Mouse (Mus musculus) small intestine, adult 10 weeks (tissue): Measurements from ENCODE around the gene Hsd3b6. TPM values are rescaled to one million over a fixed set of nuclear protein-coding genes. Genes with fewer than 3 reads are reported as not detected.

Experiments used
- polyA plus RNA-seq: library from polyadenylated mRNA; stranded (reverse); fragments of 350-450 nt; fragmentation: Illumina TruSeq; extraction: RNeasy Lipid Tissue Mini Kit (QIAGEN cat#74804); gene quantifications from one replicate; pipeline ENCODE4 v1.2.3, GENCODE M21; 2014; ENCODE audit warnings: low replicate concordance

The Hsd3b6 gene
- polyA plus RNA-seq, result not detected

DNA sequence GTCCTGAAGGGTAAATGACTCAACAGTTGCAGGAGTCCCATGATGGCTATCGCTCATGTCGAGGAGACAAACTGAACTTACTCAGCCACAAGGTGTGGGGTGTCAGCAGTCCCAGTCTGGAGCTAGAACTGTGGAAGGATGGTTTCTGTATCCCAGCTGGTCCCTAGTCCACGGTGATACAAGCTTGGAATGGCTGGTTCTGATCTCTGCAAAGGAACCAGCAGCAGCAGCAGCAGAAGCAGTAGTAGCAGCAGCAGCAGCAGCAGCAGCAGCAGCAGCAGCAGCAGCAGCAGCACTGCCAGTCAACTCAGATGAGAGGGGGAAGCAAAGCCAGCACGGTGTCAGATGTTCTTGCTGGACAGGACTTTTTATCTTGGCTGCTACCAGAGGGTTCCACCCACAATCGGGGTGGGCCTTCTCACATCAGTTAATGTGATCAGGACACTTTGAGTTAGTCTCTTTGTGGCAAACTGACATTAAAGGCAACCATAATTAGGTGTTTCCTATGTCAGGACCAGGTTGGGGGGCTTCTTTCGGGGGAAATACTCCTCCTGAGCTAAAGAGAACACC, at the start of gene Hsd3b6:
TSS of gene Hsd3b6 (minus strand) at position 343 of the 570 bp plus-strand sequence.

DNA sequence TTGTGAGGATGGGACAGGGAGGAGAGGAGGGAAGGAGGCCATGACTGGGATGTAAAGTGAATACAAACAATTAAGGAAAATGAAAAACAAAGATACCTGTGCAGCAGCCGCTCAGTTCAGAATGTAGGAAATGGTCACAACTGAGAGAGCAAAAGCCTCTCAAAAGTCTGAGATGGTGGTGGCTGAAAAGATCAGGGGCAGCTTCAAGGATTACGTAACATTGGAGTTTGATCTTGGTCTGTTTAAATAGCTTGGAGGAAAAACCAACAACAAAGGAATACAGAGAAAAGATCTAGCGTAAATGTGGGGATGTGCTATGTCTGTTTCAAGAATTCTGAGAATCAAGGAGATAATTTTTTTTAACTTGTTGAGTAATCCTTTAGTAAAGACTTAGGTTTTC, 45.3 kb upstream of the Hsd3b6 start, which contains the start of gene Hsd3b1:
TSS of gene Hsd3b1 (minus strand) at position 219 of the 400 bp plus-strand sequence.

Other genes starting within 250 kb of the Hsd3b6 start
- gene Gm10681, start 225.6 kb downstream of the Hsd3b6 start, polyA plus RNA-seq, result not detected
- gene Hsd3b5, start 184.2 kb downstream of the Hsd3b6 start, polyA plus RNA-seq, result not detected
- gene Hsd3b2, start 89.9 kb downstream of the Hsd3b6 start, polyA plus RNA-seq, result 4.0 TPM
- 8.7 TPM for gene Hsd3b3, start 51.3 kb downstream of the Hsd3b6 start, polyA plus RNA-seq
- not detected for gene Hsd3b1, start 45.4 kb upstream of the Hsd3b6 start, polyA plus RNA-seq
- 1.4 TPM for gene Hao2, start 78.8 kb upstream of the Hsd3b6 start, polyA plus RNA-seq